Mouse (Mus musculus) embryonic facial prominence, embryonic 10.5 days (tissue): Measurements from ENCODE around the gene Gsx1. TPM values are rescaled to one million over a fixed set of nuclear protein-coding genes. Genes with fewer than 3 reads are reported as not detected.

ENCODE experiments used
- DNase-seq: peaks from one replicate; pipeline ENCODE4 v3.0.0-alpha.2; 2017; ENCODE audit warnings: low spot score
- H3K27ac ChIP-seq: fragments of 300-500 bp; sonication (generic); replicated peaks from 2 replicates; pipeline ENCODE4 v1.5.1; 2016; ENCODE audit warnings: mild to moderate bottlenecking
- H3K27me3 ChIP-seq: fragments of 300-500 bp; sonication (generic); replicated peaks from 2 replicates; pipeline ENCODE4 v1.6.1; 2016; ENCODE audit warnings: low read depth, mild to moderate bottlenecking; ENCODE audit not compliant: poor library complexity, severe bottlenecking
- H3K36me3 ChIP-seq: fragments of 300-500 bp; sonication (generic); replicated peaks from 2 replicates; pipeline ENCODE4 v1.6.1; 2016; ENCODE audit warnings: mild to moderate bottlenecking, moderate library complexity
- H3K4me1 ChIP-seq: fragments of 300-500 bp; sonication (generic); 2 replicates; pipeline ENCODE4 v1.6.1; 2016
- H3K4me3 ChIP-seq: fragments of 300-500 bp; sonication (generic); 2 replicates; pipeline ENCODE4 v1.5.1; 2016; ENCODE audit warnings: mild to moderate bottlenecking, moderate library complexity
- H3K9me3 ChIP-seq: fragments of 300-500 bp; sonication (generic); 2 replicates; pipeline ENCODE4 v1.6.1; 2016; ENCODE audit warnings: mild to moderate bottlenecking
- WGBS: fragments of 180-500 bp; shearing (Covaris S2); methylation state at CpG from one replicate; pipeline ENCODE4 v1.1.7; 2016; 5-methylcytosine and 5-hydroxymethylcytosine counted together
- polyA plus RNA-seq: library from polyadenylated mRNA; unstranded; fragments of >200 nt; fragmentation: Nextera tagmentation; extraction: Ambion mirVana; gene quantifications from 2 replicates; pipeline ENCODE4 v1.2.1, GENCODE M21; 2016

The Gsx1 gene
- polyA plus RNA-seq, 1 experiment from 2014 or later = 0.80 TPM

DNA sequence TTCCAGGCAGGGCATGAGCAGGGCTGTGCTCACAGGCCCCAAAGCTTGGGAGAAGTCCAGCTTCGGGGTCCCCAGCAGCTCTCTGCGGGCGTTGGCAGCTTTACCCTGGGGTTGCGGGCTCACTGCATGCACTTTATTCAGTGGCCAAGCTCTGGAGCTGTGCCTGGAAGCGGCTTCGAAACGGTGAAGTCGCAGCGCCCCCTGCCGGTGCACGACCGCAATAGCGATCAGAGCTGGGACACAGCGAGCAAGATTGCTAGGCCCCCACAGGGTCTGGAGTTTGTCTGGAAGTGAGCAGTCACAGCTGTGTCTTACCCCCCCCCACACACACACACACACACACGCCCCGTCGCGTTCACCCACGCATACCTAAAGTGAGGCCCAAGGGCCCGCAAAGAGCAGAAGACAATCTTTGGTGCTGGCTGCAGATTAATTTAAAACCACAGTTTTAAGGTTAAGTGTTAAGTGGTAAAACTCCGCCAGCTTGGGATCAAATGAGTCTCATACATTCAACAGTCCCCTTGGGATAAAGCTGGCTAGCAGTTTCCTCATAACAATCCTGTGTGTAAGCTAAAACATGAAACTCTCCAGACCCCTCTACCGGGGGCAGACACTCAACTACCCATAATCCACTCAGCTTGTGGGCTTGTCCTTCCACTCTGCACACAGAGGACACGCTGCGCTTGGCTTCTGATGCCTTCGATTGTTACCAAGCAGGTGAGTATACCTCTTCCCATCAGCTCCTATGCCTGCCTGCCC, 39.0 kb downstream of the Gsx1 start:
- Histone ChIP-seq H3K4me1 (peaks cover 22% of the 10 kb centered on the region), H3K27ac (no peak overlapping the region), H3K36me3 (no peaks in the 10 kb centered on the region), H3K9me3 (no peaks in the 10 kb centered on the region), H3K27me3 (peaks cover 80% of the 10 kb centered on the region), H3K4me3 (peak overlapping the region; percentile 15; the same call in 1 of the 2 replicates)
- DNase-seq = peak; percentile 89
- WGBS = 17% methylated on average over 25 of the region's 25 CpGs

- Histone ChIP-seq H3K9me3 (no peaks in the 10 kb centered on the region), H3K36me3 (no peaks in the 10 kb centered on the region), H3K27me3 (peaks cover 14% of the 10 kb centered on the region), H3K27ac (no peak overlapping the region), H3K4me3 (no peak overlapping the region), H3K4me1 (peaks cover 5% of the 10 kb centered on the region; the same call in 1 of the 2 replicates)
- WGBS = 85% methylated on average over 21 of the region's 21 CpGs
- DNase-seq = no peak
Measured at GRCm38 (mm10) chr5:147235406-147236309, 47.2 kb downstream of the Gsx1 start.

Other genes with a start within 250 kb of the Gsx1 start
- gene Gtf3a, start 240.0 kb upstream of the Gsx1 start, polyA plus RNA-seq = 138 and 145 TPM in 2 replicates
- 20.4 and 24.0 TPM in 2 replicates for gene Mtif3, start 224.9 kb upstream of the Gsx1 start, polyA plus RNA-seq
- 10.4 and 11.6 TPM in 2 replicates for gene Lnx2, start 112.1 kb upstream of the Gsx1 start, polyA plus RNA-seq
- gene Polr1d, start 111.6 kb upstream of the Gsx1 start, polyA plus RNA-seq = 135 and 141 TPM in 2 replicates
- gene Pdx1, start 81.3 kb downstream of the Gsx1 start, polyA plus RNA-seq = not detected in 2 replicates
- gene Cdx2, start 118.6 kb downstream of the Gsx1 start, polyA plus RNA-seq = not detected in 2 replicates
- not detected in 2 replicates for gene Urad, start 133.7 kb downstream of the Gsx1 start, polyA plus RNA-seq
- 0.06 and 0.09 TPM in 2 replicates for gene Flt3, start 211.8 kb downstream of the Gsx1 start, polyA plus RNA-seq
- 59.7 and 60.9 TPM in 2 replicates for gene Pan3, start 241.5 kb downstream of the Gsx1 start, polyA plus RNA-seq